Mouse (Mus musculus): ENCODE measurements around the gene Ppp6r2. TPM values are rescaled to one million over a fixed set of nuclear protein-coding genes. Genes with fewer than 3 reads are reported as not detected.
A peak's percentile ranks its signal among the peaks of the same experiment; 100 is the strongest.

The Ppp6r2 gene
- polyA plus RNA-seq, 1 experiment from 2014 or later, result 18.2 TPM

GRCm38 (mm10) chr15:89173906-89174214 is 37.5 kb upstream of the Ppp6r2 start:
- Histone ChIP-seq H3K4me2 (ENCODE audit: low read depth, low read length) (peak overlapping the region; percentile 100), H3K27ac (ENCODE audit: low read length) (no peak overlapping the region), H3K36me3 (ENCODE audit: control insufficient read depth, insufficient read depth) (no peaks in the 10 kb centered on the region), H3K27me3 (ENCODE audit: control insufficient read depth, insufficient read depth, low read length) (no peaks in the 10 kb centered on the region), H3K9me3 (replicated peaks; ENCODE audit: control insufficient read depth, low read length) (no peaks in the 10 kb centered on the region), H3K4me1 (ENCODE audit: control insufficient read depth, insufficient read depth, low read length) (peaks cover 96% of the 10 kb centered on the region), H3K9ac (ENCODE audit: low read length) (peak overlapping the region; percentile 87), H3K4me3 (ENCODE audit: low read length) (peak overlapping the region; percentile 74)
- no peak for ATAC-seq (replicated peaks; ENCODE audit: extremely low read depth, insufficient read depth, low FRiP score)
- WGBS, result 4% methylated on average over 15 of the region's 15 CpGs

- H3K27ac ChIP-seq (ENCODE audit: low read length), result peak overlapping the region; percentile 41
- H3K27me3 ChIP-seq (ENCODE audit: control insufficient read depth, insufficient read depth, low read length), result no peaks in the 10 kb centered on the region
- ATAC-seq (replicated peaks; ENCODE audit: extremely low read depth, insufficient read depth, low FRiP score), result no peak
- peaks cover 92% of the 10 kb centered on the region for H3K4me1 ChIP-seq (ENCODE audit: control insufficient read depth, insufficient read depth, low read length)
- no peaks in the 10 kb centered on the region for H3K9me3 ChIP-seq (replicated peaks; ENCODE audit: control insufficient read depth, low read length)
- WGBS, result 47% methylated on average over 11 of the region's 11 CpGs
- no peaks in the 10 kb centered on the region for H3K36me3 ChIP-seq (ENCODE audit: control insufficient read depth, insufficient read depth)
- no peak overlapping the region for H3K9ac ChIP-seq (ENCODE audit: low read length)
- no peak overlapping the region for H3K4me2 ChIP-seq (ENCODE audit: low read depth, low read length)
- H3K4me3 ChIP-seq (ENCODE audit: low read length), result no peak overlapping the region
Measured at GRCm38 (mm10) chr15:89174889-89175339, 36.4 kb upstream of the Ppp6r2 start.

- Histone ChIP-seq H3K4me3 (ENCODE audit: low read length) (no peak overlapping the region), H3K36me3 (ENCODE audit: control insufficient read depth, insufficient read depth) (no peaks in the 10 kb centered on the region), H3K9me3 (replicated peaks; ENCODE audit: control insufficient read depth, low read length) (no peaks in the 10 kb centered on the region), H3K9ac (ENCODE audit: low read length) (0 out of 2 replicates have a peak overlapping the region, but pooled peaks have one; percentile 32), H3K27ac (ENCODE audit: low read length) (peak overlapping the region; percentile 41), H3K27me3 (ENCODE audit: control insufficient read depth, insufficient read depth, low read length) (no peaks in the 10 kb centered on the region), H3K4me1 (ENCODE audit: control insufficient read depth, insufficient read depth, low read length) (peaks cover 85% of the 10 kb centered on the region), H3K4me2 (ENCODE audit: low read depth, low read length) (no peak overlapping the region)
- WGBS, result 54% methylated on average over 13 of the region's 13 CpGs
- no peak for ATAC-seq (replicated peaks; ENCODE audit: extremely low read depth, insufficient read depth, low FRiP score)
Measured at GRCm38 (mm10) chr15:89175411-89176155, 35.8 kb upstream of the Ppp6r2 start.

- H3K4me1 ChIP-seq (ENCODE audit: control insufficient read depth, insufficient read depth, low read length), result peaks cover 84% of the 10 kb centered on the region
- peak overlapping the region; percentile 97 for H3K27ac ChIP-seq (ENCODE audit: low read length)
- peak overlapping the region; percentile 67 for H3K9ac ChIP-seq (ENCODE audit: low read length)
- WGBS, result 2% methylated on average over 5 of the region's 5 CpGs
- H3K27me3 ChIP-seq (ENCODE audit: control insufficient read depth, insufficient read depth, low read length), result no peaks in the 10 kb centered on the region
- H3K9me3 ChIP-seq (replicated peaks; ENCODE audit: control insufficient read depth, low read length), result no peaks in the 10 kb centered on the region
- H3K36me3 ChIP-seq (ENCODE audit: control insufficient read depth, insufficient read depth), result no peaks in the 10 kb centered on the region
- peak overlapping the region; percentile 72 for H3K4me2 ChIP-seq (ENCODE audit: low read depth, low read length)
- H3K4me3 ChIP-seq (ENCODE audit: low read length), result no peak overlapping the region
- ATAC-seq (replicated peaks; ENCODE audit: extremely low read depth, insufficient read depth, low FRiP score), result peak; percentile 17
Measured at GRCm38 (mm10) chr15:89177121-89177520, 34.2 kb upstream of the Ppp6r2 start.

- ATAC-seq (replicated peaks; ENCODE audit: extremely low read depth, insufficient read depth, low FRiP score), result no peak
- no peaks in the 10 kb centered on the region for H3K36me3 ChIP-seq (ENCODE audit: control insufficient read depth, insufficient read depth)
- no peaks in the 10 kb centered on the region for H3K9me3 ChIP-seq (replicated peaks; ENCODE audit: control insufficient read depth, low read length)
- H3K27ac ChIP-seq (ENCODE audit: low read length), result peak overlapping the region; percentile 97
- H3K9ac ChIP-seq (ENCODE audit: low read length), result peak overlapping the region; percentile 90
- WGBS, result 61% methylated on average over 4 of the region's 4 CpGs
- H3K4me2 ChIP-seq (ENCODE audit: low read depth, low read length), result peak overlapping the region; percentile 72
- no peaks in the 10 kb centered on the region for H3K27me3 ChIP-seq (ENCODE audit: control insufficient read depth, insufficient read depth, low read length)
- H3K4me3 ChIP-seq (ENCODE audit: low read length), result peak overlapping the region; percentile 81; the same call in 1 of the 2 replicates
- peaks cover 83% of the 10 kb centered on the region for H3K4me1 ChIP-seq (ENCODE audit: control insufficient read depth, insufficient read depth, low read length)
Measured at GRCm38 (mm10) chr15:89177576-89178259, 33.6 kb upstream of the Ppp6r2 start.

- peak overlapping the region; percentile 90 for H3K9ac ChIP-seq (ENCODE audit: low read length)
- H3K4me2 ChIP-seq (ENCODE audit: low read depth, low read length), result peak overlapping the region; percentile 72
- no peaks in the 10 kb centered on the region for H3K9me3 ChIP-seq (replicated peaks; ENCODE audit: control insufficient read depth, low read length)
- H3K4me3 ChIP-seq (ENCODE audit: low read length), result peak overlapping the region; percentile 81
- H3K4me1 ChIP-seq (ENCODE audit: control insufficient read depth, insufficient read depth, low read length), result peaks cover 77% of the 10 kb centered on the region
- ATAC-seq (replicated peaks; ENCODE audit: extremely low read depth, insufficient read depth, low FRiP score), result no peak
- no peaks in the 10 kb centered on the region for H3K27me3 ChIP-seq (ENCODE audit: control insufficient read depth, insufficient read depth, low read length)
- peak overlapping the region; percentile 97 for H3K27ac ChIP-seq (ENCODE audit: low read length)
- H3K36me3 ChIP-seq (ENCODE audit: control insufficient read depth, insufficient read depth), result no peaks in the 10 kb centered on the region
- 60% methylated on average over 7 of the region's 7 CpGs for WGBS
Measured at GRCm38 (mm10) chr15:89178260-89178860, 33.0 kb upstream of the Ppp6r2 start.

- Histone ChIP-seq H3K36me3 (ENCODE audit: control insufficient read depth, insufficient read depth) (no peaks in the 10 kb centered on the region), H3K4me1 (ENCODE audit: control insufficient read depth, insufficient read depth, low read length) (peaks cover 69% of the 10 kb centered on the region), H3K9me3 (replicated peaks; ENCODE audit: control insufficient read depth, low read length) (no peaks in the 10 kb centered on the region), H3K27ac (ENCODE audit: low read length) (peak overlapping the region; percentile 97), H3K4me2 (ENCODE audit: low read depth, low read length) (peak overlapping the region; percentile 72), H3K27me3 (ENCODE audit: control insufficient read depth, insufficient read depth, low read length) (no peaks in the 10 kb centered on the region), H3K9ac (ENCODE audit: low read length) (peak overlapping the region; percentile 90), H3K4me3 (ENCODE audit: low read length) (peak overlapping the region; percentile 81)
- peak; percentile 63 for ATAC-seq (replicated peaks; ENCODE audit: extremely low read depth, insufficient read depth, low FRiP score)
- WGBS, result 4% methylated on average over 16 of the region's 16 CpGs
Measured at GRCm38 (mm10) chr15:89178954-89179629, 32.3 kb upstream of the Ppp6r2 start.

GRCm38 (mm10) chr15:89179630-89179964 is 31.8 kb upstream of the Ppp6r2 start:
- ATAC-seq (replicated peaks; ENCODE audit: extremely low read depth, insufficient read depth, low FRiP score), result no peak
- peak overlapping the region; percentile 81 for H3K4me3 ChIP-seq (ENCODE audit: low read length)
- no peaks in the 10 kb centered on the region for H3K9me3 ChIP-seq (replicated peaks; ENCODE audit: control insufficient read depth, low read length)
- H3K4me2 ChIP-seq (ENCODE audit: low read depth, low read length), result peak overlapping the region; percentile 72
- WGBS, result 8% methylated on average over 6 of the region's 6 CpGs
- peak overlapping the region; percentile 97 for H3K27ac ChIP-seq (ENCODE audit: low read length)
- H3K36me3 ChIP-seq (ENCODE audit: control insufficient read depth, insufficient read depth), result no peaks in the 10 kb centered on the region
- peaks cover 64% of the 10 kb centered on the region for H3K4me1 ChIP-seq (ENCODE audit: control insufficient read depth, insufficient read depth, low read length)
- H3K9ac ChIP-seq (ENCODE audit: low read length), result peak overlapping the region; percentile 90
- H3K27me3 ChIP-seq (ENCODE audit: control insufficient read depth, insufficient read depth, low read length), result no peaks in the 10 kb centered on the region

All from heart, embryonic 16.5 days (tissue).